Mouse (Mus musculus) embryo, embryonic 11 days (tissue): Measurements from ENCODE around the gene Zfp605.
"Not testable (repeated sequence)": the region's sequence is repeated elsewhere in the genome, so short reads cannot be mapped to it uniquely, and the experiment has no call there.

Source experiments
- DNase-seq: peaks from one replicate; pipeline ENCODE4 v3.0.0-alpha.2; 2015

The Zfp605 gene

GRCm38 (mm10) chr5:110107581-110108304 lies 2.1 kb upstream of the Zfp605 start, which contains the start of gene Gtpbp6:
TSS of gene Gtpbp6 (minus strand) at chr5:110108197.
- peak; percentile 96 for DNase-seq

GRCm38 (mm10) chr5:110108305-110108628 lies 1.6 kb upstream of the Zfp605 start:
- no peak for DNase-seq

DNA sequence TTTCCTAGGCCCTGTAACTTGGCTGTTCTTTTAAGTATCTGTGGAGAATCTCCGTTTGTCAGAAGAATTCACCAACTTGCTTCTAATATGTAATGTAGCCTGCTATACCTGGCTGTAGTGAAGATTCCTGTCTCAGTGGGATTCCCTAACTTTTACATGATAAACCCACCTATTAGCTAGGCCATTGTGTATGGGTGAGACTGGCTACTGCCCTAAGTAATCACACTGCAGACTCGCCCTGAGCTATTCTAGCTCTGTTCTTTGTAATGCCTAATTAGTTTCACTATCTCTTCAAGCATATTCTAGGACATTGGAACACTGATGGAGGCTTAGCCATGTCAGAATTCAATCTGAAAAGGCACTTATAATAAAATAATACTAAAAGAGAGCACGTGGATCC lies 12.5 kb downstream of the Zfp605 start:
- DNase-seq = not testable (repeated sequence)

DNA sequence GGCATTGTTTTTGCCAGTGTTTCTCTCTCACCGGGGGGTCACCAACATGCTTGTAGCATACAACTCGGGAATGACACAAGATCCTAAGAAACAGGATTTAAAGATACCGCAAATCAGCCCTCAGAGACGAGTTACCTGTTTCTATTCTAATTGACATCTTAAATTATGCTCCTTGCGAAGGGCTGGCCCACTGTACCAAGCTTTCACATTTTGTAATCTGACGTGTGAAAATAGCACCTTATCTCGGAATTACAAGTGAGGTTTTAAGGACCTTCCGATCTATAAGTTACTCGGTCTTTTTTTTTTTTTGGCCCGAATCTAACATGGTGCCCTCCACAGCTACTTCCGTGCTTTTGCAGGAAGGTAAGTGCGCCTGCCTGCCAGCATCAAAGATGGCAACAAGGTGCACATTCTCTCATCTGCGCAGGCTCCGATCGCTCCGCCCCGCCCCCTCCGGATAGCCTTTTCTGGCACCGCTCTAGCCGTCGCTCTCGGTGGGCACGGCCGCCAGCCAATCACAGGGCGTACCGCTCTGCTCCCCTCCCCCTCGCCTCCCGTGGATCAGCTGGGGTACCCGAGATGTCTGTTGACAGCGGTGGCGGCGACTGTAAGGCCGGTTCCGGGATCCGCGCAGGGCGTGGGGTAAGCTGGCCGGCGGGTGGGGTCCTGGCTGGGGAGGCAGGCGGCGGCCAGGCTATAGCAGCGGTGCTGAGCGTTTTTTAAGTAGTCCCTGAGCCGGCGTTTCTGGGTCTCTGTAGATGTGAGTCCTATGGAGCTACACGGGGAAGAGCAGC lies 25.6 kb downstream of the Zfp605 start, which contains the start of gene Chfr:
TSS of gene Chfr (plus strand) at position 550 of the 794 bp plus-strand sequence.
- DNase-seq = peak; percentile 98

- no peak for DNase-seq
Observed at GRCm38 (mm10) chr5:110136087-110136464, 26.2 kb downstream of the Zfp605 start.

DNA sequence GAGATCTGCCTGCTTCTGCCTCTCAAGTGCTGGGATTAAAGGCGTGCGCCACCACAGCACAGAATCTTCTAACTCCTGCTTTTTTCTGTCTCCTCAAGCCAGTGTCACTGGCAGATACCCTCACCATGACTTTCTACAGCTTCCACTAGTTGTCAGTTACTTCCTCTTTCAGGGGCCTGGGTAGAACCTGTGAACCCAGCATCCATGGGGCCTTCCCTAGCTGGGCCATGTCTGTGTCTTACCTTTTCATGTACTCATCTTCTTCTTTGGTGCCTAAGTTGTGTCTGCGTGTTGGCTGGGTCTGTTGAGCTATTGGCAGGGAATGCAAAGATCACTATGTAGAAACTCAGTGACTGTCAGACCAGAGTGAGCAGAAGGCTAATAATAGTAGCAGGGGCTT lies 27.9 kb downstream of the Zfp605 start:
- no peak for DNase-seq

DNA sequence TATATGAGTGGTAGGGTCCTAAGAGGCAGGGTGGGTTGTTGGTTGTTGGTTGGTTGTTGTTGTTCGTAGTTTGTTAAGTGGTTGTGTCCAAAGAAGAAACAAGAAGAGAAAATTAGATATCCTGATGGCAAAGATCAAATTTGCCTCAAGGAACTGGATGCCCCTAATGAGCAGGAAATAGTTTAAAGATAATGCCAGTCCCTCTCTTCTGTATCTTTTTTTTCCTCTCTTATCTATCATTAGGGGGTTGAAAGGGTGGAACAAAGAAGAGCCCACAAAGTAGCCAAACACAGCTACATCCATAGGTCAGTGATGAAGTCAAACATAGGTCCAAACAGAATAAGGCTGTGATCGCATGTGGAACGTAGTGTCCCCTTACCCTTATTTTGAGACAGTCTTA lies 29.4 kb downstream of the Zfp605 start:
- DNase-seq = no peak

GRCm38 (mm10) chr5:110140424-110140823 lies 30.5 kb downstream of the Zfp605 start:
- no peak for DNase-seq

- no peak for DNase-seq
Observed at GRCm38 (mm10) chr5:110142309-110142708, 32.4 kb downstream of the Zfp605 start.

- DNase-seq = peak; percentile 12
Observed at GRCm38 (mm10) chr5:110143007-110143406, 33.1 kb downstream of the Zfp605 start.

- no peak for DNase-seq
Observed at GRCm38 (mm10) chr5:110169374-110169773, 59.5 kb downstream of the Zfp605 start.

DNA sequence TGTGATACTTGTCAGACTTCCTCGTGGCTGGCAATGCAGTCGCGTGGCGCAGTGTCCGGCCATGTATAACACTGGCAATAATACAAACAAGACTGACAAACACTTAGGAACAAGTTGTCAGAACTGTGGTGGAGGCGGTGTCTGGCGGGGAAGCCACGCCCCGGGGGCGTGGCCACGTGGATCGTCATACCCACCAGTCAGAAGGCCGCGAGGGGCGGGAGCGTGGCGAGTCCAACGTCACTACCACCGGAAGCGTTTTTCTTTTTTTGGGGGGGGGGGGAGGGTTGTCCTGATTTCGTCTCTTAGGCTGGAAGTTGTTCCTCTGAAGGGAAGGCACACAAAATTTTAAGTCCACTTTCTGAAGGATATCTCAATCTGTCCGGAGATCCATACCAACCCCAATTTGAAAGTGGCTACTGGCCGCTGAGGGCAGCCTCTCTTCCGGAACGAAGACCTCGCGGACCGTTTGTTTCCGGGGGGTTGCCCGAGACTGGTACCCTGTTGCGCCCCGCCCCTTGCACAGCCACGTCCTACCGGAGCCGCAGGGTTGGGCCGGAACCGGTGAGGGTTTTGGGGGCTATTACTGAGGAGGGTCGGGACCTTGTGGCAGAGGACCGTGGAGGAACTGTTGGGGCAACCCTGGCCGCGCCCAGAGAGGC lies 66.6 kb downstream of the Zfp605 start, which contains the start of gene Golga3:
TSS of gene Golga3 (plus strand) at position 340 of the 659 bp plus-strand sequence.
- DNase-seq = peak; percentile 96

- no peak for DNase-seq
Observed at GRCm38 (mm10) chr5:110177021-110177420, 67.1 kb downstream of the Zfp605 start.

DNA sequence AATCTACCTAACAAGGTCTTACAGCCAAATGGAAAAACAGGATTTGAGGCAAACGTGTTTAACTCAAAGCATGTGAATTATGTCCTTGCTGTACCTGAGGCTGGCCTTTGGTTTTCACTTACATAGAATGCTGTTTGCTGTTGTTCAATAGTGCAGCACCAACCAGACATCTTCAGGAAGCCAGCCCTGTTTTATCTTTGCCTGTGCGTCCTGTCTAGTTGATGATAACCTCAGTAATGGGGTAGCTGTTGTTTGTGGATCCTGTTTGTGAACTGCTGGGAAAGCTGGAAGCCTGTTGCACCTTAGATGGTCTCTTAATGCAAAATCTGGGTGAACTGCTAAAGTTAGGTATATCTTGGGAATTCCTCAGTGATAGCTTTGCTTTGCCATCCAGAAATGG lies 68.7 kb downstream of the Zfp605 start:
- no peak for DNase-seq
